Mouse (Mus musculus) bone marrow macrophage, adult 2 months (primary cell): Measurements from ENCODE around the gene Nhlrc2. TPM values are rescaled to one million over a fixed set of nuclear protein-coding genes. Genes with fewer than 3 reads are reported as not detected.
"Not testable (repeated sequence)": the region's sequence is repeated elsewhere in the genome, so short reads cannot be mapped to it uniquely, and the experiment has no call there.

Experiments
- H3K27ac ChIP-seq: 2 replicates; pipeline ENCODE4 v1.5.1; 2012; ENCODE audit warnings: low read depth, low read length; ENCODE audit not compliant: insufficient read depth
- H3K4me1 ChIP-seq: 2 replicates; pipeline ENCODE4 v1.6.1; 2012; ENCODE audit warnings: low read length; ENCODE audit not compliant: control insufficient read depth, insufficient read depth
- H3K4me3 ChIP-seq: 2 replicates; pipeline ENCODE4 v1.5.1; 2012; ENCODE audit warnings: mild to moderate bottlenecking, low read length, moderate library complexity; ENCODE audit not compliant: insufficient read depth
- CTCF ChIP-seq: IDR thresholded peaks from 2 replicates; pipeline ENCODE4 v1.5.1; 2012; ENCODE audit warnings: low read depth, mild to moderate bottlenecking, low read length, moderate library complexity
- POLR2A ChIP-seq: IDR thresholded peaks from 2 replicates; pipeline ENCODE4 v1.6.1; 2012; ENCODE audit warnings: mild to moderate bottlenecking, low read depth, low read length, borderline replicate concordance
- polyA plus RNA-seq: library from polyadenylated mRNA; stranded (reverse); fragments of >200 nt; gene quantifications from 2 replicates; pipeline ENCODE4 v1.2.4, GENCODE M21; 2012; ENCODE audit not compliant: missing spikeins, insufficient read depth, insufficient read length

The Nhlrc2 gene
- 11.3 and 12.3 TPM in 2 replicates for polyA plus RNA-seq

GRCm38 (mm10) chr19:56548230-56549032, at the start of gene Nhlrc2:
Gene Nhlrc2, plus strand, starts transcription at chr19:56548261.
- H3K4me1 ChIP-seq = peaks cover 26% of the 10 kb centered on the region
- peak within 1 kb of the TSS; percentile 98 for H3K4me3 ChIP-seq
- TF ChIP-seq CTCF = no peak
- no peak; the same call in 1 of the 2 replicates for TF ChIP-seq POLR2A
- peak within 1 kb of the TSS; percentile 96 for H3K27ac ChIP-seq

- not testable (repeated sequence) for H3K4me1 ChIP-seq, H3K27ac ChIP-seq, H3K4me3 ChIP-seq
Observed at GRCm38 (mm10) chr19:56503069-56503468, 45.0 kb upstream of the Nhlrc2 start.

GRCm38 (mm10) chr19:56503525-56503924, 44.5 kb upstream of the Nhlrc2 start:
- not testable (repeated sequence) for H3K4me3 ChIP-seq, H3K27ac ChIP-seq, H3K4me1 ChIP-seq

GRCm38 (mm10) chr19:56511207-56511606, 36.9 kb upstream of the Nhlrc2 start:
- H3K27ac ChIP-seq, H3K4me3 ChIP-seq, H3K4me1 ChIP-seq: not testable (repeated sequence)

- H3K4me3 ChIP-seq, H3K4me1 ChIP-seq, H3K27ac ChIP-seq: not testable (repeated sequence)
Observed at GRCm38 (mm10) chr19:56513527-56513926, 34.5 kb upstream of the Nhlrc2 start.

- not testable (repeated sequence) for H3K4me1 ChIP-seq, H3K27ac ChIP-seq, H3K4me3 ChIP-seq
Observed at GRCm38 (mm10) chr19:56519408-56519807, 28.7 kb upstream of the Nhlrc2 start.

- H3K4me3 ChIP-seq, H3K27ac ChIP-seq: not testable (repeated sequence)
- H3K4me1 ChIP-seq = peaks cover 19% of the 10 kb centered on the region
Observed at GRCm38 (mm10) chr19:56530529-56530928, 17.5 kb upstream of the Nhlrc2 start.

GRCm38 (mm10) chr19:56531251-56531650, 16.8 kb upstream of the Nhlrc2 start:
- no peak overlapping the region for H3K27ac ChIP-seq
- H3K4me1 ChIP-seq = peaks cover 20% of the 10 kb centered on the region
- no peak for TF ChIP-seq CTCF
- TF ChIP-seq POLR2A = no peak
- H3K4me3 ChIP-seq = no peak overlapping the region

GRCm38 (mm10) chr19:56533291-56534071, 14.6 kb upstream of the Nhlrc2 start:
- TF ChIP-seq CTCF = no peak
- no peak for TF ChIP-seq POLR2A
- H3K4me1 ChIP-seq = peaks cover 20% of the 10 kb centered on the region
- H3K27ac ChIP-seq = no peak overlapping the region
- H3K4me3 ChIP-seq = no peak overlapping the region

GRCm38 (mm10) chr19:56534337-56534736, 13.7 kb upstream of the Nhlrc2 start:
- Histone ChIP-seq H3K4me1 (peaks cover 20% of the 10 kb centered on the region), H3K4me3 (no peak overlapping the region), H3K27ac (no peak overlapping the region)
- TF ChIP-seq CTCF = no peak
- no peak for TF ChIP-seq POLR2A

- Histone ChIP-seq H3K4me1 (peaks cover 20% of the 10 kb centered on the region), H3K4me3 (no peak overlapping the region), H3K27ac (peak overlapping the region; percentile 34)
- TF ChIP-seq CTCF (no peak), POLR2A (no peak)
Observed at GRCm38 (mm10) chr19:56535064-56535463, 13.0 kb upstream of the Nhlrc2 start.
